Mouse (Mus musculus) forebrain, postnatal 0 days (tissue): ENCODE results near the gene Gm20671. TPM values are rescaled to one million over a fixed set of nuclear protein-coding genes. Genes with fewer than 3 reads are reported as not detected.

Source experiments
- ATAC-seq: fragments of 200-750 bp; cut with Nextera tagmentation; 2 replicates; pipeline ENCODE4 v1.8.0; 2017; ENCODE audit warnings: mild to moderate bottlenecking, moderate library complexity
- DNase-seq: peaks from one replicate; pipeline ENCODE4 v3.0.0-alpha.2; 2015
- H3K27ac ChIP-seq: fragments of 300-500 bp; sonication (generic); 2 replicates; pipeline ENCODE4 v1.5.1; 2014; ENCODE audit warnings: low read depth, mild to moderate bottlenecking, antibody characterized with exemption, low read length, moderate library complexity, mixed read lengths
- H3K27me3 ChIP-seq: fragments of 300-500 bp; sonication (generic); 2 replicates; pipeline ENCODE4 v1.6.1; 2014; ENCODE audit warnings: mild to moderate bottlenecking, low read length, mixed read lengths; ENCODE audit not compliant: insufficient read depth
- H3K36me3 ChIP-seq: fragments of 300-500 bp; sonication (generic); 2 replicates; pipeline ENCODE4 v1.6.1; 2014; ENCODE audit warnings: mild to moderate bottlenecking, moderate library complexity; ENCODE audit not compliant: insufficient read depth
- H3K4me1 ChIP-seq: fragments of 300-500 bp; sonication (generic); 2 replicates; pipeline ENCODE4 v1.6.1; 2014; ENCODE audit warnings: antibody characterized with exemption; ENCODE audit not compliant: insufficient read depth
- H3K4me2 ChIP-seq: fragments of 300-500 bp; sonication (generic); 2 replicates; pipeline ENCODE4 v1.6.1; 2014; ENCODE audit warnings: low read depth, mild to moderate bottlenecking, moderate library complexity
- H3K4me3 ChIP-seq: fragments of 300-500 bp; sonication (generic); 2 replicates; pipeline ENCODE4 v1.5.1; 2014; ENCODE audit warnings: low read depth, low read length, mixed read lengths
- H3K9ac ChIP-seq: fragments of 300-500 bp; sonication (generic); 2 replicates; pipeline ENCODE4 v1.6.1; 2014; ENCODE audit warnings: mild to moderate bottlenecking
- H3K9me3 ChIP-seq: fragments of 300-500 bp; sonication (generic); 2 replicates; pipeline ENCODE4 v1.6.1; 2016; ENCODE audit warnings: low read length
- CTCF ChIP-seq: sonication (generic); IDR thresholded peaks from 2 replicates; pipeline ENCODE4 v1.5.1; 2016; ENCODE audit warnings: antibody characterized with exemption, control low read depth, low read depth
- WGBS: fragments of 180-500 bp; shearing (Covaris S2); extraction: QIAGEN DNeasy Blood & Tissue Kit; methylation state at CpG from one replicate; pipeline ENCODE4 v1.1.7; 2014; 5-methylcytosine and 5-hydroxymethylcytosine counted together
- polyA plus RNA-seq: library from polyadenylated mRNA; unstranded; fragments of >200 nt; fragmentation: Nextera tagmentation; extraction: Ambion mirVana; gene quantifications from 2 replicates; pipeline ENCODE4 v1.2.1, GENCODE M21; 2015
- total RNA-seq: library from RNA; depleted of rRNA; stranded (reverse); fragments of >200 nt; gene quantifications from 2 replicates; pipeline ENCODE4 v1.2.3, GENCODE M21; 2014; rRNA removed

Gm20671 gene
- total and polyA plus RNA-seq, 2 experiments from 2014 or later = 3.0 TPM; not detected in 1

DNA sequence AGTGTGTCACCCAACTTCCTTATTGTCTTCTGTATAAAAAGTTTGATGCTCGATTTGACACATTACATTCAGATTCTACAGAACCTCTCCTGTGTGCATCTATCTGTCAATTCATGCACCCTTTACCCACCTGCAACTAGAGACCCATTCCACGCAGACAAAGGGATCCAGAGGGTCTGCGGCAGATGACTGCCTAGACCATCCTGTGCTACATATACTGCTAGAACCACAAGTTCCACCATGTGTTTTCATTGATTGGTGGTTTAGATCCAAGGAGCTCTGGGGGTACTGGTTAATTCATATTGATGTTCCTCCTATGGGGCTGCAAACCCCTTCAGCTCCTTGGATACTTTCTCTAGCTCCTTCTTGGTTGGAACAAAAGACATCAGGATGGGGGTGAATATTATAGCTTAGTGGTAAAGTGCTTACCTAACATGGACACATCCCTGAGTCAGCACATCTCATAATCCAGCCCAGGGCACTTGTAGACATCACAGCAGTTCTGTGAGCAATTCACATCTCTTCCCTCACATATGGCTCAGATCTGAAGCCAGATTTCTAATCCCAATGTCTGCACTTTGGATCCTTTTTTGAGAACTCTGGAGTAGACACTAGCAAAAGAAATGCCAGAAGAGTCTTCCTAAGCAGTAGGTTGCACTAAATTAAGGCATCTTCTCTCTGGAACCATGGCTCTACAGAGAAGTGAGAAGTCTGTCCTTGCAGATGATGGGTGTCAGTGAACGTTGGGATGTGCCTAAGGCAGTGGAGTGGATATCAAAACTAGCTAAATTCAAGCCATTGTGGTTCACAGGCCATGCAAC, 114.5 kb downstream of the Gm20671 start:
- H3K9ac ChIP-seq = no peak overlapping the region
- H3K9me3 ChIP-seq = no peaks in the 10 kb centered on the region
- ATAC-seq = no peak
- H3K36me3 ChIP-seq = no peaks in the 10 kb centered on the region
- 71% methylated on average over 4 of the region's 4 CpGs for WGBS
- H3K4me1 ChIP-seq = peaks cover 6% of the 10 kb centered on the region; the same call in 1 of the 2 replicates
- no peak for DNase-seq
- H3K4me3 ChIP-seq = 0 out of 2 replicates have a peak overlapping the region, but pooled peaks have one; percentile 53
- no peak overlapping the region for H3K27ac ChIP-seq
- peak overlapping the region; percentile 81; the same call in 1 of the 2 replicates for H3K4me2 ChIP-seq
- TF ChIP-seq CTCF = no peak
- no peaks in the 10 kb centered on the region for H3K27me3 ChIP-seq

GRCm38 (mm10) chr5:32711485-32711884, 115.4 kb downstream of the Gm20671 start:
- ATAC-seq = no peak
- H3K27me3 ChIP-seq = no peaks in the 10 kb centered on the region
- no peak for TF ChIP-seq CTCF
- H3K9me3 ChIP-seq = no peaks in the 10 kb centered on the region
- no peak overlapping the region for H3K4me2 ChIP-seq
- H3K9ac ChIP-seq = no peak overlapping the region
- no peak overlapping the region for H3K4me3 ChIP-seq
- DNase-seq = no peak
- H3K4me1 ChIP-seq = peaks cover 6% of the 10 kb centered on the region; the same call in 1 of the 2 replicates
- H3K27ac ChIP-seq = no peak overlapping the region
- 73% methylated on average over 5 of the region's 5 CpGs for WGBS
- H3K36me3 ChIP-seq = no peaks in the 10 kb centered on the region

- no peak for DNase-seq
- ATAC-seq = no peak
- TF ChIP-seq CTCF = no peak
Observed at GRCm38 (mm10) chr5:32706226-32706780, 120.6 kb downstream of the Gm20671 start.

GRCm38 (mm10) chr5:32697208-32697867, 129.6 kb downstream of the Gm20671 start:
- ATAC-seq = no peak
- no peak overlapping the region for H3K4me3 ChIP-seq
- WGBS = 68% methylated on average over 5 of the region's 5 CpGs
- DNase-seq = no peak
- TF ChIP-seq CTCF = no peak
- H3K36me3 ChIP-seq = no peaks in the 10 kb centered on the region
- no peak overlapping the region for H3K4me2 ChIP-seq
- no peaks in the 10 kb centered on the region for H3K9me3 ChIP-seq
- H3K27ac ChIP-seq = no peak overlapping the region
- H3K27me3 ChIP-seq = no peaks in the 10 kb centered on the region
- H3K9ac ChIP-seq = no peak overlapping the region
- no peaks in the 10 kb centered on the region for H3K4me1 ChIP-seq

More at GRCm38 (mm10) chr5:32706226-32706780, 120.6 kb downstream of the Gm20671 start:
- no peak overlapping the region for H3K4me3 ChIP-seq
- H3K36me3 ChIP-seq = no peaks in the 10 kb centered on the region
- H3K4me2 ChIP-seq = no peak overlapping the region
- H3K9ac ChIP-seq = no peak overlapping the region
- no peak overlapping the region for H3K27ac ChIP-seq
- no peaks in the 10 kb centered on the region for H3K4me1 ChIP-seq
- H3K9me3 ChIP-seq = no peaks in the 10 kb centered on the region
- WGBS = 83% methylated on average over 2 of the region's 2 CpGs
- no peaks in the 10 kb centered on the region for H3K27me3 ChIP-seq

- no peaks in the 10 kb centered on the region for H3K36me3 ChIP-seq
- TF ChIP-seq CTCF = no peak
- H3K4me2 ChIP-seq = no peak overlapping the region
- no peaks in the 10 kb centered on the region for H3K9me3 ChIP-seq
- ATAC-seq = no peak
- no peaks in the 10 kb centered on the region for H3K4me1 ChIP-seq
- H3K9ac ChIP-seq = no peak overlapping the region
- WGBS = 50% methylated on average over 2 of the region's 2 CpGs
- no peak overlapping the region for H3K4me3 ChIP-seq
- no peaks in the 10 kb centered on the region for H3K27me3 ChIP-seq
- no peak for DNase-seq
- H3K27ac ChIP-seq = no peak overlapping the region
Observed at GRCm38 (mm10) chr5:32693411-32693810, 133.5 kb downstream of the Gm20671 start.

Other genes with a start within 250 kb of the Gm20671 start
- gene Yes1, start 215.9 kb downstream of the Gm20671 start, total RNA-seq = 29.6 and 32.9 TPM in 2 replicates
- 6.8 and 10.7 TPM in 2 replicates for gene Yes1, start 215.9 kb downstream of the Gm20671 start, polyA plus RNA-seq
- 84.9 and 99.1 TPM in 2 replicates for gene Pisd, start 41.5 kb downstream of the Gm20671 start, total RNA-seq
- gene Pisd, start 41.5 kb downstream of the Gm20671 start, polyA plus RNA-seq = 87.0 and 96.4 TPM in 2 replicates
- gene Prr14l, start 27.1 kb upstream of the Gm20671 start, total RNA-seq = 17.7 and 20.2 TPM in 2 replicates
- 3.1 and 8.4 TPM in 2 replicates for gene Prr14l, start 27.1 kb upstream of the Gm20671 start, polyA plus RNA-seq
- 25.3 and 30.3 TPM in 2 replicates for gene Depdc5, start 36.6 kb upstream of the Gm20671 start, total RNA-seq
- gene Depdc5, start 36.6 kb upstream of the Gm20671 start, polyA plus RNA-seq = 11.7 and 13.4 TPM in 2 replicates
- gene Ywhah, start 191.7 kb upstream of the Gm20671 start, total RNA-seq = 475 and 549 TPM in 2 replicates
- gene Ywhah, start 191.7 kb upstream of the Gm20671 start, polyA plus RNA-seq = 744 and 971 TPM in 2 replicates